Mouse (Mus musculus) intestine, postnatal 0 days (tissue): ENCODE measurements around the gene Dhx16. TPM values are rescaled to one million over a fixed set of nuclear protein-coding genes. Genes with fewer than 3 reads are reported as not detected.

ENCODE experiments used
- ATAC-seq: fragments of 200-750 bp; cut with Nextera tagmentation; 2 replicates; pipeline ENCODE4 v1.8.0; 2017; ENCODE audit warnings: mild to moderate bottlenecking, moderate TSS enrichment, moderate library complexity
- H3K27ac ChIP-seq: fragments of 300-500 bp; sonication (generic); 2 replicates; pipeline ENCODE4 v1.5.1; 2014; ENCODE audit warnings: mild to moderate bottlenecking, low read depth, low read length, moderate library complexity
- H3K27me3 ChIP-seq: fragments of 300-500 bp; sonication (generic); replicated peaks from 2 replicates; pipeline ENCODE4 v1.6.1; 2014; ENCODE audit warnings: low read length, mixed read lengths; ENCODE audit not compliant: control insufficient read depth, insufficient read depth
- H3K36me3 ChIP-seq: fragments of 300-500 bp; sonication (generic); 2 replicates; pipeline ENCODE4 v1.6.1; 2014; ENCODE audit warnings: mild to moderate bottlenecking, moderate library complexity; ENCODE audit not compliant: control insufficient read depth, insufficient read depth
- H3K4me1 ChIP-seq: fragments of 300-500 bp; sonication (generic); replicated peaks from 2 replicates; pipeline ENCODE4 v1.6.1; 2014; ENCODE audit warnings: antibody characterized with exemption, low read length, mixed read lengths; ENCODE audit not compliant: control insufficient read depth, insufficient read depth
- H3K4me2 ChIP-seq: fragments of 300-500 bp; sonication (generic); replicated peaks from 2 replicates; pipeline ENCODE4 v1.6.1; 2014; ENCODE audit warnings: low read depth, mild to moderate bottlenecking, moderate library complexity
- H3K4me3 ChIP-seq: fragments of 300-500 bp; sonication (generic); 2 replicates; pipeline ENCODE4 v1.5.1; 2014; ENCODE audit warnings: low read depth, low read length
- H3K9ac ChIP-seq: fragments of 300-500 bp; sonication (generic); 2 replicates; pipeline ENCODE4 v1.6.1; 2014; ENCODE audit warnings: mild to moderate bottlenecking, low read depth, low read length
- H3K9me3 ChIP-seq: fragments of 300-500 bp; sonication (generic); 2 replicates; pipeline ENCODE4 v1.6.1; 2016; ENCODE audit warnings: mixed run types; ENCODE audit not compliant: control insufficient read depth
- CTCF ChIP-seq: sonication (generic); IDR thresholded peaks from 2 replicates; pipeline ENCODE4 v1.5.1; 2016; ENCODE audit warnings: low read depth, mild to moderate bottlenecking, control low read depth, antibody characterized with exemption, moderate library complexity
- WGBS: fragments of 180-500 bp; shearing (Covaris S2); extraction: QIAGEN DNeasy Blood & Tissue Kit; methylation state at CpG from one replicate; pipeline ENCODE4 v1.1.7; 2014; 5-methylcytosine and 5-hydroxymethylcytosine counted together
- polyA plus RNA-seq: library from polyadenylated mRNA; unstranded; fragments of >200 nt; fragmentation: Nextera tagmentation; extraction: Ambion mirVana; gene quantifications from 2 replicates; pipeline ENCODE4 v1.2.1, GENCODE M21; 2015

Dhx16 gene
- polyA plus RNA-seq, 1 experiment from 2014 or later = 17.2 TPM

DNA sequence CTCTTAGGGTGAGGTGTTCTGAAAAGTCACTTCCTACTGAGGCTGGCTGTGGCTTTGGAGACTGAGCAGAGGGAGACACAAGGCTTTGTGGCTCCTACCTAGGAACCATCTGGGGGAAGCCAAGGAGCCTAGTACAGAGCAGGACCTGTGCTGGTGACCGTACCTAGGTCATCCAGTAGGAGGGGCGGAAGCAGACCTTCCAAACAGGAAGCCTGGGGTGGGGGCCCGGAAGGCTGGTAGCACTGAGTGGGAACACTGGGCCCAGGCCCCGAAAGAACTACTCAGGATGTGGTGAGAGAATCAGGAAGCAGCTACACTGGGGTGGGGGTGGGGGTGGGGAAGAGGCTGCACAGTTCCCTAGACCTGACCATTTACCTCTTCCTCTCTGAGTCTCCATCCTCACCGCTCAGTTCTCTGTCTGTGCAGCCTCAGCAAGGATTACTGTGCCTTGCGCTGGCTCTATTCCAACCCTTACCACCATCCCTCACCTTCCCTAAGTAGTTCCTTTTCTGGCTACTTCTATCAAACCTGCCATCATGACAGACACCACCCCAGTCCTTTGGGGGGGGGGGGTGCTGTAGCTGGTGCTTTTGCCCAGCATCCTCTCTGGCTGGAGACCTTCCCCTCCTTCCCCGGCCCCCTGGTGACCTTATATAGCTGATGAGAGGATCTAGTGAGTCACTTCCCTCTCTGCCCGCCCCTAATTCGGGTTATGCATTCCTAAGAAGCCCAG lies 9.3 kb upstream of the Dhx16 start:
- no peak for ATAC-seq
- no peaks in the 10 kb centered on the region for H3K27me3 ChIP-seq
- H3K36me3 ChIP-seq = 0 out of 2 replicates have a peak, but pooled peaks cover 3% of the 10 kb centered on the region
- peak overlapping the region; percentile 92 for H3K4me2 ChIP-seq
- H3K9ac ChIP-seq = peak overlapping the region; percentile 37; the same call in 1 of the 2 replicates
- peak overlapping the region; percentile 19; the same call in 1 of the 2 replicates for H3K4me3 ChIP-seq
- H3K9me3 ChIP-seq = no peaks in the 10 kb centered on the region
- peak overlapping the region; percentile 66 for H3K27ac ChIP-seq
- WGBS = 60% methylated on average over 9 of the region's 9 CpGs
- TF ChIP-seq CTCF = no peak
- H3K4me1 ChIP-seq = no peaks in the 10 kb centered on the region

DNA sequence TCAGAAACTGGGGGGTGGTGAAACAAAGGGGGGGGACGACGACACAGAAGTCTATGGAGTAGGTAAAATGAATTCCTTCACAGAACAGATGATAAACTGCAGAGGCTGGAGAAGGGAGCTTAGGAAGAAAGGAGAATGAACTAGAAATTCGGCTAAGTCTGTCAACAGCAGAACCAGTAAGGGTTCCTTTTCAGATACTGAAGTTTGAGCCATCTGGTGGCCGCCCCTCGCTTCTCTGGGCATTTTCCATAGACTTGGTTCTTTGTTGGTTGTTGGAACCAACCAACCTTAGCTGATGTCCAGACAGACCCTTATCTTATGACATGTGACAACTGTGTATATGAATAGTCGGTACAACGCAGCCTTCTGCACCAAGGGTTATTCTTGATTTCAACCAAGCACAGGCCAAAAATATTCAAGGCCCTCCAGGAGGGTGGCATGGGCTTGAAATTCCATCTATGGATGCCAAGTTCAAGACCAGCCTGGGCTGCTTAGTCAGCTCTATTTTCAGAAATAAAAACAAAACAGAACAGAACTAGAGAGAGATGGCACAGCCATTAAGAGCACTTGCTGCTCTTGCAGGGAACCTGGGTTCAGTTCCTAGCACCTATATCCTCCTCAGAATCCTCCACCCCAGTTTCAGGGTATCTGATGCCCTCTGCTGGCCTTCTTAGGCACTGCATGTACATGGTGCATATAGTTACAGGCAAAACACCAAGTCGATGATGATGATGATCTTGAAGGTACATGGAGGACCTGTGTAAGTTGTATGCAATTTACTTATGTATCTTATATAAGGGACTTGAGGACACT lies 8.5 kb upstream of the Dhx16 start:
- TF ChIP-seq CTCF = peak; percentile 73
- H3K4me1 ChIP-seq = no peaks in the 10 kb centered on the region
- WGBS = 67% methylated on average over 8 of the region's 8 CpGs

DNA sequence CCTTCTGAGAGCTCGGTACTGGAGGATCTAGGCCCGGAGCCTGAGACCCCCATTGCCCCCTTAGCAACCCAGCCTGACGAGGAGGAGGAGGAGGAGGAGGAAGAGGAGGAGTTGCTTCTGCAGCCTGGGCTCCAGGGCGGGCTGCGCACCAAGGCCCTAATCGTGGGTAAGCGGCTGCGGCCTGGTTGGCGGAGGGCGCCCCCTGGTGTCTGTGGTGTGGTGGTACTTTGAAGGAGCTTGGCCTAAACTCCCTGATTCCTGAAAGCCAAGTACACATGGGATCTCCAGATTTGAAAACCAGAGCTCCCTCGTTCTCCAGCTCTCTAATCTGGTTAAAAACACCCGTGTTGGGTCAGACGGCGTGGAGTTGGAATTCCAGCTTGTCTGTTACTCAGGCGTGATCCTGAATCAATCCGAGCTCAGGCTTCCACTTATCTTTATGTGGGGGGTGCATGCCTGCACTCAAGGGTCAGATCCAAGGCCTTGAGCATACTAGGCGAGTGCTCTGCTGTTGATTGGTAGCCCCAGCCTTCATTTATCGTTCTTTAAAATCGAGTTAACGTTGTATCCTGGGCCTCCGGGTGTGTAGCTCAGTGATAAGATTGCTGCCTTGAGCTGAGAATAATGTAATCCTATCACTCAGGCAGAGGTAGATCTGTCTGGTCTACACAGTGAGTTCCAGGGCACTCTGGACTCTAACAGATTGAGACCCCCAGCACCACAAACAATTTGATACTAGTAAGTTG lies 5.7 kb upstream of the Dhx16 start:
- Histone ChIP-seq H3K27ac (no peak overlapping the region), H3K36me3 (0 out of 2 replicates have a peak, but pooled peaks cover 10% of the 10 kb centered on the region), H3K4me3 (no peak overlapping the region), H3K4me1 (no peaks in the 10 kb centered on the region), H3K4me2 (peak overlapping the region; percentile 18; the same call in 1 of the 2 replicates), H3K9ac (no peak overlapping the region), H3K9me3 (no peaks in the 10 kb centered on the region), H3K27me3 (no peaks in the 10 kb centered on the region)
- TF ChIP-seq CTCF = peak; percentile 98
- WGBS = 23% methylated on average over 21 of the region's 21 CpGs
- peak; percentile 43 for ATAC-seq

More for the DNA sequence above, 8.5 kb upstream of the Dhx16 start:
- H3K4me2 ChIP-seq = peak overlapping the region; percentile 92
- H3K27me3 ChIP-seq = no peaks in the 10 kb centered on the region
- H3K4me3 ChIP-seq = peak overlapping the region; percentile 19; the same call in 1 of the 2 replicates
- no peak for ATAC-seq
- 0 out of 2 replicates have a peak, but pooled peaks cover 7% of the 10 kb centered on the region for H3K36me3 ChIP-seq
- peak overlapping the region; percentile 66 for H3K27ac ChIP-seq
- H3K9me3 ChIP-seq = no peaks in the 10 kb centered on the region
- no peak overlapping the region for H3K9ac ChIP-seq

DNA sequence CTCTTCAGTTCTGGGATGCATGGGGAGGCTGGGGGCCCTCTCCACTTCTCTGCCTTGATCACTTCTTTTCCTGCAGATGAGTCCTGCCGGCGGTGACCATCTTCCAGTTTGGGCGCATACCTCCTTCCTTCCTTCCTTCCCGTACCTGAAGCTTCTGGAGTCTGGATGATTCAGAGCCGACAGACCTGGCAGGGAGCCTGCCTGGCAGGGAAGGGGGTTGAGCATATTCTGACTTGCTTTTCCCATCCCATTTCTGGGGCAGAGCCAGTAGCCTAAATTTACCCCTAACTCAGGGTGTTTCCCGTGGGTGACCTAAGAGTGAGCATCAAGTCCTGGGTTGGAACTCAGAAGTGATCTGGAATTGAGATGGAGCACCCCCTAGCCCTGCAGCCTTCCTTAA lies 4.9 kb upstream of the Dhx16 start:
- no peaks in the 10 kb centered on the region for H3K27me3 ChIP-seq
- H3K4me3 ChIP-seq = no peak overlapping the region
- 82% methylated on average over 6 of the region's 6 CpGs for WGBS
- no peaks in the 10 kb centered on the region for H3K9me3 ChIP-seq
- no peaks in the 10 kb centered on the region for H3K4me1 ChIP-seq
- H3K9ac ChIP-seq = no peak overlapping the region
- TF ChIP-seq CTCF = no peak
- H3K4me2 ChIP-seq = no peak overlapping the region
- ATAC-seq = no peak
- no peak overlapping the region for H3K27ac ChIP-seq
- 0 out of 2 replicates have a peak, but pooled peaks cover 10% of the 10 kb centered on the region for H3K36me3 ChIP-seq

DNA sequence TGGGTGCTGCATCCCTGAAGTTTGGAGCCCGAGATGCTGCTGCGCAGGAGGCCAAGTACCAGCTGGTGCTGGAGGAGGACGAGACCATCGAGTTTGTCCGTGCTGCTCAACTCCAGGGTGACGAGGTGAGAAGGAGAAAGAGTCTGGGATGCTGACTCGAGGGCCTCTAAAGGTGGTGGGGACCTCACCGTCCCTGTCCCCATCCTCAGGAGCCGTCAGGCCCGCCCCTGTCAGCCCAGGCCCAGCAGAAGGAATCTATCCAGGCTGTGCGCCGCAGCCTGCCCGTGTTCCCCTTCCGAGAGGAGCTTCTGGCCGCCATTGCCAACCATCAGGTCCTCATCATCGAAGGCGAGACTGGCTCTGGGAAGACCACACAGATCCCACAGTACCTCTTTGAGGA lies 3.3 kb downstream of the Dhx16 start:
- no peak for ATAC-seq
- Histone ChIP-seq H3K4me2 (no peak overlapping the region), H3K27ac (no peak overlapping the region), H3K27me3 (no peaks in the 10 kb centered on the region), H3K9me3 (no peaks in the 10 kb centered on the region), H3K9ac (no peak overlapping the region), H3K4me3 (no peak overlapping the region), H3K4me1 (no peaks in the 10 kb centered on the region), H3K36me3 (peaks cover 62% of the 10 kb centered on the region)
- 96% methylated on average over 17 of the region's 17 CpGs for WGBS
- no peak for TF ChIP-seq CTCF

DNA sequence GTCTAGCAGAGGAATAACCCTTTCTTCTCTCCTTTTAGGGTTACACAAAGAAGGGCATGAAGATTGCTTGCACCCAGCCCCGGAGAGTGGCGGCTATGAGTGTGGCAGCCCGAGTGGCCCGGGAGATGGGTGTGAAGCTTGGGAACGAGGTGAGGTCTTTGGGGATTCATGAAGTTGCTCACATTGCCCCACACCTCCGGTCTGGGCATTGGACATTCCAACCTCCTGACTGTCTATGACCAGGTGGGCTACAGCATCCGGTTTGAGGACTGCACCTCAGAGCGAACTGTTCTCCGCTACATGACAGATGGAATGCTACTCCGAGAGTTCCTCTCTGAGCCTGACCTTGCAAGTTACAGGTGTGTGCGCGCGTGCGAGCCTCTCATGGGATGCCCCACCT lies 4.2 kb downstream of the Dhx16 start:
- Histone ChIP-seq H3K9me3 (no peaks in the 10 kb centered on the region), H3K4me3 (no peak overlapping the region), H3K27me3 (no peaks in the 10 kb centered on the region), H3K4me2 (no peak overlapping the region), H3K36me3 (peaks cover 69% of the 10 kb centered on the region), H3K27ac (no peak overlapping the region), H3K4me1 (no peaks in the 10 kb centered on the region), H3K9ac (no peak overlapping the region)
- WGBS = 94% methylated on average over 14 of the region's 14 CpGs
- TF ChIP-seq CTCF = no peak
- ATAC-seq = no peak
